Comparison of ENCODE assay signal across 17 mouse cellular contexts in genomic region chr5:125372027-125372426, GRCm38 (mm10). TPM values are rescaled to one million over a fixed set of nuclear protein-coding genes. Genes with fewer than 3 reads are reported as not detected.
"Had no signal": no experiment of that assay in that cellular context is flagged by ENCODE, and none has a peak within 500 bp of the region (broad histone marks: within the 10 kb centered on the region; RNA-seq: fewer than 3 reads in every experiment).

No protein-coding gene starts in this region.

- H3K4me1 ChIP-seq: neural tube, embryonic 12.5 days; neural tube, embryonic 13.5 days; neural tube, embryonic 15.5 days; stomach, embryonic 15.5 days had no signal

- DNase-seq: retina, postnatal 1 day; right cerebral cortex, adult 18-20 months; right cerebral cortex, postnatal 14 days; right cerebral cortex, postnatal 25 days; right cerebral cortex, postnatal 4 days; thymus, adult 18-20 months; thymus, adult 2 months; thymus, postnatal 14 days; thymus, postnatal 25 days; thymus, postnatal 36 days; thymus, postnatal 4 days had no signal

- H3K27ac ChIP-seq: neural tube, embryonic 12.5 days; neural tube, embryonic 13.5 days; neural tube, embryonic 15.5 days; stomach, embryonic 15.5 days; stomach, postnatal 0 days had no signal

- H3K4me3 ChIP-seq: neural tube, embryonic 12.5 days; neural tube, embryonic 13.5 days; neural tube, embryonic 15.5 days; stomach, embryonic 15.5 days had no signal

- H3K4me2 ChIP-seq: neural tube, embryonic 12.5 days; neural tube, embryonic 13.5 days; neural tube, embryonic 15.5 days; stomach, embryonic 15.5 days had no signal

- H3K27me3 ChIP-seq: neural tube, embryonic 12.5 days; neural tube, embryonic 13.5 days; neural tube, embryonic 15.5 days; stomach, embryonic 15.5 days had no signal

- H3K9ac ChIP-seq: neural tube, embryonic 12.5 days; neural tube, embryonic 13.5 days; neural tube, embryonic 15.5 days; stomach, embryonic 15.5 days had no signal

- H3K36me3 ChIP-seq: neural tube, embryonic 12.5 days; neural tube, embryonic 13.5 days; neural tube, embryonic 15.5 days; stomach, embryonic 15.5 days had no signal

- H3K9me3 ChIP-seq: neural tube, embryonic 12.5 days; neural tube, embryonic 13.5 days; neural tube, embryonic 15.5 days; stomach, embryonic 15.5 days had no signal

RNA-seq across cellular contexts. Expression of gene Gm10382, which starts 17.1 kb away (rescaled TPM):
- polyA plus RNA-seq: neural tube, embryonic 11.5 days had no signal
